Mouse (Mus musculus): ENCODE results near the gene Slk.

Slk gene

DNA sequence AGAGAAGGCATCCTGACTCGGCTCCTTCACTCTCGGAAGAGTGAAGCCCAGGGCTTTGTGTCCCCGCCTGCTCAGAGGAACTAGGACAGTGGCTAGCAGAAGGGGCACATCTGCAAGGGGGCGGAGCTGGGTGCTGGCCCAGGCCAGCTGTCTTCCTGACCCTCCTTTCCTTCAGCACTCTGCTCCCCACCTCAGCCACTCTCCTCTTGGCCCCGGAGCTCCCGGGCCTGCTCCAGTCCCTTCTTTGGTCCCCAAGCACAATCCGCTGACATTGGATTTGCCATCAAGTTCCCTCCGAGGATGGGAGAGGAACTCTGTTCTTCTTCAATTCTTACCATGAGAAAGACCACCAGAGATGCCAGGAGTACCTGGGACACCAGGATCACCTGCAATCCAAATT lies 72.8 kb downstream of the Slk start:
- no peak for DNase-seq (ENCODE audit: low read depth)

- no peak for DNase-seq (ENCODE audit: low read depth)
These were observed 73.7 kb downstream of the Slk start for GRCm38 (mm10) chr19:47653173-47653572.

DNA sequence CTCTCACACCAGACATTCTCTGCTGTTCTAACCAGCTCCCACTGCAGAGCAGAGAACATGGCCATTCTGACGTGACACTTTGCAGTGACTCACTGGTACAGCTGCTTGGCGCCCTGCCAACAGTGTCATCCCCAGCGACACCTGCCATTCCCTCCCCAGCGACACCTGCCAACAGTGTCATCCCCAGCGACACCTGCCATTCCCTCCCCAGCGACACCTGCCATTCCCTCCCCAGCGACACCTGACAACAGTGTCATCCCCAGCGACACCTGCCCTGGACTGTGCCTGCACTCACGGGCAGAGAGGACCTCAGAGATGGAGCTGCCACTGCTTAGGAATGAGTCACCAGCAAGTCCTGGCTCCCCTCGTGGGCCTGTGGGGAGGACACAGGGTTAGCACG lies 75.4 kb downstream of the Slk start:
- DNase-seq (ENCODE audit: low read depth): no peak

- DNase-seq (ENCODE audit: low read depth): peak; percentile 40
These were observed 79.5 kb downstream of the Slk start for GRCm38 (mm10) chr19:47658914-47659535.

DNA sequence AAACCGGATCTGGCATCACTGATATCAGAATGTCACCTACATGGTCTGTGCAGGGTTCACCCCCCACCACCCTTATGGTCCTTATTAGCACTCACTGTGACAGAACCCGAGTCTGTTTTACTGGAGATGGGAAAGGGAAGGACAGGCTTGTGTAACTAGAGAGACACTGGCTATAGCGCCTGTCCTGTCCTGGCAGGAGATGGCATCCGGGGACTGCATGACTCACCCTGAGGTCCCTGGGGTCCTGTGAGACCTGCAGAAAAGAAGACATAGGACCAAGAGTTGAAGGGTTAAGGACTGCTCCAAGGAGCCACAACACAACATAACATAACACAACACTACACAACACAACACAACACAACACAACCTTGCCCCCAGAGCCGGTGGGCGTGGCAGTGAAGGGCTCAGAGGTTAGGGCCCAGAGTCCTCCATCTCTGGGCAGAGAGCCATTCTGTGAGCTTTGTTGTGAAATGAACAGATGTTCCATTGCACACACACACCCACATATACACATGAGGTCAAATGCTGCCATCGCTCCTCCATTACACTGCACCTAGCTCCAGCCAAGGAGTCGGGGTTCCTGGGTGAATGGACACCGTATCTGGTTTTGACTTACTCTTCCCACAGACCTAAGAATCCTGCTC lies 80.4 kb downstream of the Slk start:
- DNase-seq (ENCODE audit: low read depth): no peak

- no peak for DNase-seq (ENCODE audit: low read depth)
These were observed 88.1 kb downstream of the Slk start for GRCm38 (mm10) chr19:47667601-47668000.

DNA sequence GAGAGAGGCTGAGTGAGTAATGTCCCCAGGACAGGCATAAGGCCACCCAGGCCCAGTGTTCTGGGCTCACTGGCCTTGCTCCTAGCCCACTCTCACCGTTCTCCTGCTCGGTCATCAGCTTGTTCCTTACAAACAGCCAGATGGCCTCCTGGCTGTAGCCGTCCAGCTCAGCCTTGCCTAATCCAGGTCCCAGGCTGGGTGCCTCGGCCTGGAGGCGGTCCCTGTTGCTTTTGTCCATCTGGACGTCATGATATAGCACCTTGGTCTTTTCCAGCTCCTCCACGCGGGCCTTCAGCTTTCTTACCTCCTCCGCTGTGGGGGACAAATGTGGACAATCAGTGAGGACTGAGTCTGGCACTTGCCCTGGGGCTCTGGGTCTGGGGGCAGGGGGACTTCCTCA lies 88.9 kb downstream of the Slk start:
- no peak for DNase-seq (ENCODE audit: low read depth)

DNA sequence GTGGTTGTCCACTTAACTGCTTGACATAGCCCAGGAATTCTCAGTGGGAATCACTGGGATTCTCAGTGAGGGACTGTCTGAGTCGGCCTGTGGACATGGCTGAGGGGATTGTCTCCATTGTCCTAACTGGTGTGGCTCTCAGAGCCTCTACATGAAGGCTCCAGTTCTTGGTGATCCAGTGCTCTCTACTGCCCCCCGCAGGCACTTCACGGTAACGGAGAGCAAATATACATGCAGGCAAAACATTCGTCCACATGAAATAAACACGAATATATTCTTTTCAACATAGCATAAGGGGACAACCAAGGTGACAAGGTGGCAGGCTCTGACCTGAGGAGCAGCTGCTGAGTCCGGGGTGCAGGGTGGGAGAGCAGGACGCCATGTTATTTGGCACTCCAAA lies 94.9 kb downstream of the Slk start:
- peak; percentile 46 for DNase-seq (ENCODE audit: low read depth)

DNA sequence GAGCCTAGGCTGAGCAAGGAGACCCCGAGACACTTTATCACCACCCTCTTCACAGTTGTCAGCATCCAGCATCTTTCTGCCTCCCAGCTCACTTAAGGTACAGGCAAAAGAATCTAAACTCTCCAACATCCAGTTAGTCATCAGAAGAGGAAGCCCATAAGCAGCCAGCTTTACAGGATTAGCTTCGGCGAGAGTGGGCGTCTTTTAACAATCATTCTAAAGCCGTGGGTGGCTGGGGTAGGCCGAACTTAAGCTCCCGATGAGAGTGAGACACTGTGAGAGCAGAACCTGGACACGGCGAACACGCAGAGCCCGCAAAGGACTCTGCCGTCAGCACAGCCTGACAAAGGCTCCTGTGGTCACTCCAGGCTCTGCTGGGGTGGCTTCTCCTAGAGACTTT lies 99.2 kb downstream of the Slk start:
- DNase-seq (ENCODE audit: low read depth): no peak

- no peak for DNase-seq (ENCODE audit: low read depth)
These were observed 110.1 kb downstream of the Slk start for GRCm38 (mm10) chr19:47689592-47689991.

GRCm38 (mm10) chr19:47691994-47692393 lies 112.5 kb downstream of the Slk start, which contains the start of gene Col17a1:
Gene Col17a1, minus strand, starts transcription at chr19:47692094.
- DNase-seq (ENCODE audit: low read depth): no peak

All from naive thymus-derived CD4-positive, alpha-beta T cell, adult 2 months (primary cell).